Mouse (Mus musculus) testis, adult 2 months (tissue): Measurements from ENCODE around the gene Nlrp1b. TPM values are rescaled to one million over a fixed set of nuclear protein-coding genes. Genes with fewer than 3 reads are reported as not detected.

Experiments used
- H3K27ac ChIP-seq: fragments of 200-500 bp; 2 replicates; pipeline ENCODE4 v1.5.1; 2012; ENCODE audit warnings: low read depth, low read length; ENCODE audit not compliant: control insufficient read depth, insufficient read depth
- H3K27me3 ChIP-seq: fragments of 200-500 bp; 2 replicates; pipeline ENCODE4 v1.6.1; 2012; ENCODE audit warnings: mild to moderate bottlenecking, low read length, moderate library complexity; ENCODE audit not compliant: control insufficient read depth, insufficient read depth
- H3K36me3 ChIP-seq: fragments of 200-500 bp; 2 replicates; pipeline ENCODE4 v1.6.1; 2012; ENCODE audit warnings: mild to moderate bottlenecking, low read length; ENCODE audit not compliant: control insufficient read depth, insufficient read depth
- H3K4me1 ChIP-seq: fragments of 200-500 bp; 2 replicates; pipeline ENCODE4 v1.6.1; 2012; ENCODE audit warnings: low read length; ENCODE audit not compliant: control insufficient read depth, insufficient read depth
- H3K4me3 ChIP-seq: fragments of 200-500 bp; 2 replicates; pipeline ENCODE4 v1.5.1; 2012; ENCODE audit warnings: low read depth, mild to moderate bottlenecking, low read length, moderate library complexity, mixed read lengths; ENCODE audit not compliant: control insufficient read depth
- CTCF ChIP-seq: fragments of 200-500 bp; IDR thresholded peaks from 2 replicates; pipeline ENCODE4 v1.5.1; 2012; ENCODE audit warnings: low read depth, mild to moderate bottlenecking, inconsistent platforms, low read length, moderate library complexity; ENCODE audit not compliant: control insufficient read depth, insufficient read depth, insufficient replicate concordance
- POLR2A ChIP-seq: fragments of 200-500 bp; IDR thresholded peaks from 2 replicates; pipeline ENCODE4 v1.6.1; 2012; ENCODE audit warnings: low read depth, mild to moderate bottlenecking, inconsistent platforms, low read length, moderate library complexity; ENCODE audit not compliant: control insufficient read depth
- polyA plus RNA-seq: library from polyadenylated mRNA; depleted of rRNA; stranded (reverse); fragments of >200 nt; gene quantifications from 2 replicates; pipeline ENCODE4 v1.2.3, GENCODE M21; 2012; rRNA removed

The Nlrp1b gene
- polyA plus RNA-seq, 1 experiment, result 0.21 TPM

- Histone ChIP-seq H3K27ac (no peak overlapping the region), H3K4me3 (no peak overlapping the region), H3K27me3 (no peaks in the 10 kb centered on the region), H3K4me1 (no peaks in the 10 kb centered on the region), H3K36me3 (no peaks in the 10 kb centered on the region)
- no peak for TF ChIP-seq CTCF
Measured at GRCm38 (mm10) chr11:71159439-71160136, 70.9 kb downstream of the Nlrp1b start.

GRCm38 (mm10) chr11:71155272-71155671 is 75.3 kb downstream of the Nlrp1b start:
- no peak overlapping the region for H3K4me3 ChIP-seq
- no peak overlapping the region for H3K27ac ChIP-seq
- no peaks in the 10 kb centered on the region for H3K4me1 ChIP-seq
- H3K36me3 ChIP-seq, result no peaks in the 10 kb centered on the region
- no peaks in the 10 kb centered on the region for H3K27me3 ChIP-seq
- TF ChIP-seq POLR2A (no peak), CTCF (no peak)

GRCm38 (mm10) chr11:71144661-71145060 is 85.9 kb downstream of the Nlrp1b start, which contains the start of gene Nlrp1a:
TSS of gene Nlrp1a (minus strand) at chr11:71144704.
- H3K27ac ChIP-seq, result no peak within 1 kb of the TSS
- no peaks in the 10 kb centered on the region for H3K27me3 ChIP-seq
- no peak within 1 kb of the TSS; the same call in 1 of the 2 replicates for H3K4me3 ChIP-seq
- H3K4me1 ChIP-seq, result no peaks in the 10 kb centered on the region
- no peaks in the 10 kb centered on the region for H3K36me3 ChIP-seq
- TF ChIP-seq CTCF, result no peak
- no peak for TF ChIP-seq POLR2A

GRCm38 (mm10) chr11:71142031-71142430 is 88.5 kb downstream of the Nlrp1b start:
- Histone ChIP-seq H3K36me3 (no peaks in the 10 kb centered on the region), H3K27me3 (no peaks in the 10 kb centered on the region), H3K27ac (no peak overlapping the region), H3K4me3 (no peak overlapping the region), H3K4me1 (no peaks in the 10 kb centered on the region)
- TF ChIP-seq POLR2A, result no peak
- no peak for TF ChIP-seq CTCF

- H3K36me3 ChIP-seq, result no peaks in the 10 kb centered on the region
- H3K27ac ChIP-seq, result no peak overlapping the region
- TF ChIP-seq CTCF (no peak), POLR2A (no peak)
- H3K4me1 ChIP-seq, result no peaks in the 10 kb centered on the region; the same call in 1 of the 2 replicates
- no peak overlapping the region for H3K4me3 ChIP-seq
- H3K27me3 ChIP-seq, result no peaks in the 10 kb centered on the region
Measured at GRCm38 (mm10) chr11:71107128-71107527, 123.4 kb downstream of the Nlrp1b start.

GRCm38 (mm10) chr11:71106261-71107021 is 124.1 kb downstream of the Nlrp1b start:
- no peak overlapping the region for H3K27ac ChIP-seq
- H3K4me3 ChIP-seq, result no peak overlapping the region
- no peaks in the 10 kb centered on the region; the same call in 1 of the 2 replicates for H3K4me1 ChIP-seq
- TF ChIP-seq CTCF, result no peak
- TF ChIP-seq POLR2A, result no peak
- no peaks in the 10 kb centered on the region for H3K36me3 ChIP-seq
- no peaks in the 10 kb centered on the region for H3K27me3 ChIP-seq

- Histone ChIP-seq H3K4me3 (no peak overlapping the region), H3K4me1 (no peaks in the 10 kb centered on the region; the same call in 1 of the 2 replicates), H3K27ac (no peak overlapping the region), H3K36me3 (no peaks in the 10 kb centered on the region), H3K27me3 (no peaks in the 10 kb centered on the region)
- TF ChIP-seq CTCF, result no peak
- TF ChIP-seq POLR2A, result no peak
Measured at GRCm38 (mm10) chr11:71103931-71104330, 126.6 kb downstream of the Nlrp1b start.

Other genes with a start within 250 kb of the Nlrp1b start
- 21.9 and 22.1 TPM in 2 replicates for gene C1qbp, start 247.7 kb downstream of the Nlrp1b start, polyA plus RNA-seq
- gene Dhx33, start 226.3 kb downstream of the Nlrp1b start, polyA plus RNA-seq, result 13.8 and 16.1 TPM in 2 replicates
- gene Mis12, start 211.1 kb downstream of the Nlrp1b start, polyA plus RNA-seq, result 3.5 and 4.7 TPM in 2 replicates
- gene Derl2, start 210.9 kb downstream of the Nlrp1b start, polyA plus RNA-seq, result 37.2 and 41.8 TPM in 2 replicates
- gene 6330403K07Rik, start 197.2 kb downstream of the Nlrp1b start, polyA plus RNA-seq, result 0.24 TPM in 1 of 2 replicates, not detected in the other
- not detected in 2 replicates for gene Nlrp1a, start 86.0 kb downstream of the Nlrp1b start, polyA plus RNA-seq